ENCODE assay signal across 13 mouse cellular contexts in the genomic region with DNA sequence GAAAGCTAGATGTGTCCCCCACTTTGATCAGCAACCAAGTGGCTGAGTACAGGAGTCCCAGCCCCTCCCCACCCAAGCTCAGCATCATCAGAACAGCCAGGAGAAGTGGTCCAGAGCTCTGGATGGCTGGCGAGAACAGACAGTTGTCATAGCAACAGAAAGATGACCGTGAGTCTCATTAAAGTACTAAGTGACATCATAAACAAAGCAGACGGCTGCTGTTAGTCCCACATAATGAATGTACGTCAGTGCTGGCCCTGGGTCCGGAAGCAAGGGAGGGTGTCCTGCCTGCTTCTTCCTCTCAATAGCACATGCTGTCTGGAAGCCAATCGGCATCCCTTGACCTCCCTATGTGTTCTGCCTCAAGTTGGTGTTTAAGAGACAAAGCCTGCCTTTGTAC. TPM values are rescaled to one million over a fixed set of nuclear protein-coding genes. Genes with fewer than 3 reads are reported as not detected.
DNase-seq lines count a peak whose midpoint lies in the region; ATAC-seq and TF ChIP-seq lines count a peak whose summit lies in the region.
"Had no signal": no experiment of that assay in that cellular context is flagged by ENCODE, and none has a peak within 500 bp of the region (broad histone marks: within the 10 kb centered on the region; RNA-seq: fewer than 3 reads in every experiment).

No protein-coding gene starts in this region.

- 4% methylated on average over 6 of the region's 6 CpGs for WGBS in forebrain, postnatal 0 days
- 4% methylated on average over 6 of the region's 6 CpGs for WGBS in midbrain, embryonic 16.5 days

- DNase-seq in layer of hippocampus, adult 2 months (ENCODE audit: low spot score in 2 of 2) = peak in 1 of 2 experiments; percentile 41
- DNase-seq in layer of hippocampus, adult 11-12 months (ENCODE audit: low spot score) = no peak
- DNase-seq in embryo, embryonic 10.5 days (ENCODE audit: low spot score) = peak; percentile 52
- peak; percentile 78 for DNase-seq in forebrain, postnatal 0 days
- DNase-seq in urinary bladder, postnatal 4 days (ENCODE audit: low spot score in 2 of 2) = no peak
- no peak for DNase-seq in natural killer cell, adult 2 months (ENCODE audit: low spot score in 2 of 2)
- DNase-seq in frontal cortex, postnatal 25 days (ENCODE audit: low spot score in 2 of 2) = no peak
- DNase-seq: cerebellum, adult 9-10 months; heart, postnatal 4 days had no signal

- no peak overlapping the region for H3K4me2 ChIP-seq in forebrain, postnatal 0 days (ENCODE audit: low read depth)
- H3K4me2 ChIP-seq in midbrain, embryonic 16.5 days (ENCODE audit: low read length) = no peak overlapping the region

- no peak for TF ChIP-seq CTCF in layer of hippocampus, adult 2 months (conservative IDR thresholded peaks at IDR 0.05)
- TF ChIP-seq CTCF in forebrain, postnatal 0 days (IDR thresholded peaks at IDR 0.05; ENCODE audit: low read depth) = no peak

- peak overlapping the region; percentile 43; the same call in 1 of the 2 replicates for H3K27ac ChIP-seq in layer of hippocampus, adult 2 months
- peak overlapping the region; percentile 79 for H3K27ac ChIP-seq in forebrain, postnatal 0 days (ENCODE audit: low read depth, low read length)
- H3K27ac ChIP-seq in midbrain, embryonic 16.5 days (ENCODE audit: low read length) = peak overlapping the region; percentile 87

- H3K36me3 ChIP-seq in forebrain, postnatal 0 days (ENCODE audit: insufficient read depth) = no peaks in the 10 kb centered on the region; the same call in 1 of the 2 replicates
- peaks cover 5% of the 10 kb centered on the region; the same call in 1 of the 2 replicates for H3K36me3 ChIP-seq in midbrain, embryonic 16.5 days (ENCODE audit: control insufficient read depth, insufficient read depth, low read length)

- H3K9me3 ChIP-seq in forebrain, postnatal 0 days (ENCODE audit: low read length) = no peaks in the 10 kb centered on the region
- no peaks in the 10 kb centered on the region for H3K9me3 ChIP-seq in midbrain, embryonic 16.5 days (replicated peaks; ENCODE audit: control insufficient read depth, low read length, poor library complexity, severe bottlenecking)

- H3K9ac ChIP-seq in forebrain, postnatal 0 days = no peak overlapping the region
- no peak overlapping the region; the same call in 1 of the 2 replicates for H3K9ac ChIP-seq in midbrain, embryonic 16.5 days (ENCODE audit: low read depth, low read length)

- H3K27me3 ChIP-seq in forebrain, postnatal 0 days (ENCODE audit: insufficient read depth, low read length) = no peaks in the 10 kb centered on the region
- H3K27me3 ChIP-seq in midbrain, embryonic 16.5 days (ENCODE audit: control insufficient read depth, insufficient read depth, low read depth, low read length) = no peaks in the 10 kb centered on the region
- H3K27me3 ChIP-seq: CH12.LX had no signal

- peak; percentile 81 for ATAC-seq in forebrain, postnatal 0 days
- peak; percentile 90 for ATAC-seq in midbrain, embryonic 16.5 days
- ATAC-seq: activated CD4-positive, CD25-positive, alpha-beta regulatory T cell, adult 4 months had no signal

- H3K4me3 ChIP-seq in layer of hippocampus, adult 2 months = no peak overlapping the region
- H3K4me3 ChIP-seq in forebrain, postnatal 0 days (ENCODE audit: low read depth, low read length) = no peak overlapping the region
- H3K4me3 ChIP-seq in midbrain, embryonic 16.5 days (ENCODE audit: low read depth, low read length) = no peak overlapping the region

- H3K4me1 ChIP-seq in forebrain, postnatal 0 days (ENCODE audit: insufficient read depth) = peaks cover 25% of the 10 kb centered on the region
- H3K4me1 ChIP-seq in midbrain, embryonic 16.5 days (ENCODE audit: control insufficient read depth, insufficient read depth, low read length) = peaks cover 27% of the 10 kb centered on the region

RNA-seq across cellular contexts. Expression of a gene that starts 16.2 kb away (rescaled TPM):
- 10 to 100 TPM; 45.8 to 48.8 TPM for total RNA-seq in layer of hippocampus, adult 2 months (2021)
- total RNA-seq in forebrain, postnatal 0 days (2014; rRNA removed) = 12.2 and 17.1 TPM in 2 replicates
- 18.0 and 39.3 TPM in 2 replicates for polyA plus RNA-seq in forebrain, postnatal 0 days (2015; fragmentation: Nextera tagmentation; extraction: Ambion mirVana)
- 31.5 and 34.1 TPM in 2 replicates for polyA plus RNA-seq in midbrain, embryonic 16.5 days (2015; fragmentation: Nextera tagmentation; extraction: Ambion mirVana)
- total RNA-seq: CH12.LX; gastrocnemius, adult 18-20 months had no signal
- polyA plus RNA-seq: activated CD4-positive, CD25-positive, alpha-beta regulatory T cell, adult 4 months had no signal

RNA-seq across cellular contexts. Expression of a gene that starts 44.3 kb away (rescaled TPM):
- 10 to 100 TPM; 80.3 to 87.0 TPM for total RNA-seq in layer of hippocampus, adult 2 months (2021)
- 28.9 and 48.4 TPM in 2 replicates for total RNA-seq in forebrain, postnatal 0 days (2014; rRNA removed)
- polyA plus RNA-seq in forebrain, postnatal 0 days (2015; fragmentation: Nextera tagmentation; extraction: Ambion mirVana) = 7.1 and 10.0 TPM in 2 replicates
- polyA plus RNA-seq in midbrain, embryonic 16.5 days (2015; fragmentation: Nextera tagmentation; extraction: Ambion mirVana) = 22.5 and 23.6 TPM in 2 replicates
- total RNA-seq: gastrocnemius, adult 18-20 months had no signal

Comparison
In these comparisons a context has a peak if more than half of its experiments do, and no peak if none do; other contexts are left out.
1. DNase-seq: peak in embryo, embryonic 10.5 days (single experiment) and forebrain, postnatal 0 days (single experiment); none in layer of hippocampus, adult 11-12 months (single experiment), urinary bladder, postnatal 4 days (0 of 2), natural killer cell, adult 2 months (0 of 2) and frontal cortex, postnatal 25 days (0 of 2).
2. Peak in every context shown above with its lines, with median percentiles within 50 percentile points of each other: H3K27ac ChIP-seq.